ENCODE assay signal across 8 mouse cellular contexts in genomic region chr9:59658146-59658545, GRCm38 (mm10). TPM values are rescaled to one million over a fixed set of nuclear protein-coding genes. Genes with fewer than 3 reads are reported as not detected.
DNase-seq lines count a peak whose midpoint lies in the region; ATAC-seq lines count a peak whose summit lies in the region.

No protein-coding gene starts in this region.

- peaks cover 20% of the 10 kb centered on the region; the same call in 1 of the 2 replicates for H3K36me3 ChIP-seq in embryonic facial prominence, embryonic 15.5 days
- peaks cover 52% of the 10 kb centered on the region for H3K36me3 ChIP-seq in limb, embryonic 10.5 days
- peaks cover 5% of the 10 kb centered on the region for H3K36me3 ChIP-seq in stomach, embryonic 15.5 days

- peaks cover 53% of the 10 kb centered on the region for H3K4me1 ChIP-seq in embryonic facial prominence, embryonic 15.5 days
- peaks cover 56% of the 10 kb centered on the region for H3K4me1 ChIP-seq in limb, embryonic 10.5 days
- peaks cover 47% of the 10 kb centered on the region for H3K4me1 ChIP-seq in stomach, embryonic 15.5 days

- peak overlapping the region; percentile 67 for H3K4me2 ChIP-seq in embryonic facial prominence, embryonic 15.5 days (replicated peaks)
- H3K4me2 ChIP-seq in stomach, embryonic 15.5 days: peak overlapping the region; percentile 78

- H3K9me3 ChIP-seq in embryonic facial prominence, embryonic 15.5 days (replicated peaks): no peaks in the 10 kb centered on the region
- no peaks in the 10 kb centered on the region for H3K9me3 ChIP-seq in limb, embryonic 10.5 days (replicated peaks)
- no peaks in the 10 kb centered on the region for H3K9me3 ChIP-seq in stomach, embryonic 15.5 days

- peak overlapping the region; percentile 77 for H3K4me3 ChIP-seq in embryonic facial prominence, embryonic 15.5 days (replicated peaks)
- H3K4me3 ChIP-seq in limb, embryonic 10.5 days: peak overlapping the region; percentile 85
- peak overlapping the region; percentile 91 for H3K4me3 ChIP-seq in stomach, embryonic 15.5 days (replicated peaks)

- peak overlapping the region; percentile 68; the same call in 1 of the 2 replicates for H3K9ac ChIP-seq in embryonic facial prominence, embryonic 15.5 days
- peak overlapping the region; percentile 82 for H3K9ac ChIP-seq in stomach, embryonic 15.5 days

- H3K27me3 ChIP-seq in embryonic facial prominence, embryonic 15.5 days: no peaks in the 10 kb centered on the region
- no peaks in the 10 kb centered on the region for H3K27me3 ChIP-seq in limb, embryonic 10.5 days (ENCODE audit: low read depth, poor library complexity, severe bottlenecking)
- H3K27me3 ChIP-seq in stomach, embryonic 15.5 days (replicated peaks): no peaks in the 10 kb centered on the region

- WGBS in embryonic facial prominence, embryonic 15.5 days: 4% methylated on average over 4 of the region's 4 CpGs
- WGBS in limb, embryonic 10.5 days: 9% methylated on average over 4 of the region's 4 CpGs
- 11% methylated on average over 4 of the region's 4 CpGs for WGBS in stomach, embryonic 15.5 days

- H3K27ac ChIP-seq in embryonic facial prominence, embryonic 15.5 days (replicated peaks): peak overlapping the region; percentile 97
- H3K27ac ChIP-seq in limb, embryonic 10.5 days: peak overlapping the region; percentile 98
- peak overlapping the region; percentile 97 for H3K27ac ChIP-seq in stomach, embryonic 15.5 days

- DNase-seq in retina, embryonic 14.5 days (ENCODE audit: low spot score): peak; percentile 26
- DNase-seq in retina, postnatal 1 day: no peak
- peak; percentile 33 for DNase-seq in limb, embryonic 10.5 days (ENCODE audit: low spot score)
- DNase-seq in cerebellum, adult 11 months: no peak
- DNase-seq in urinary bladder, postnatal 36 days (ENCODE audit: low spot score in 2 of 2): no peak

- no peak for ATAC-seq in embryonic facial prominence, embryonic 15.5 days (ENCODE audit: insufficient number of reproducible peaks, low FRiP score, low TSS enrichment, low read depth)
- ATAC-seq in stomach, embryonic 15.5 days (ENCODE audit: insufficient read depth, low FRiP score, low read depth): no peak
- ATAC-seq in megakaryocyte-erythroid progenitor cell, adult 5-6 weeks (replicated peaks; ENCODE audit: low FRiP score, low TSS enrichment, poor library complexity, severe bottlenecking): no peak

RNA-seq across cellular contexts. Expression of gene Pkm, which starts 2.0 kb away (rescaled TPM):
- 1,163 and 1,229 TPM in 2 replicates for polyA plus RNA-seq in embryonic facial prominence, embryonic 15.5 days (2015; fragmentation: Nextera tagmentation; extraction: Ambion mirVana)
- polyA plus RNA-seq in limb, embryonic 10.5 days (2016; fragmentation: Nextera tagmentation; extraction: Ambion mirVana): 2,645 and 3,210 TPM in 2 replicates
- polyA plus RNA-seq in stomach, embryonic 15.5 days (2015; fragmentation: Nextera tagmentation; extraction: Ambion mirVana): 989 and 1,080 TPM in 2 replicates
- total RNA-seq in megakaryocyte-erythroid progenitor cell, adult 5-6 weeks (2014; fragmentation: Nextera tagmentation): 7.4 and 27.8 TPM in 2 replicates
- total RNA-seq in megakaryocyte-erythroid progenitor cell, adult 5-6 weeks (2017): 29.6 and 62.7 TPM in 2 replicates

RNA-seq across cellular contexts. Expression of gene Gramd2, which starts 21.8 kb away (rescaled TPM):
- 6.6 and 7.6 TPM in 2 replicates for polyA plus RNA-seq in embryonic facial prominence, embryonic 15.5 days (2015; fragmentation: Nextera tagmentation; extraction: Ambion mirVana)
- 0.15 and 0.30 TPM in 2 replicates for polyA plus RNA-seq in limb, embryonic 10.5 days (2016; fragmentation: Nextera tagmentation; extraction: Ambion mirVana)
- 1.5 TPM in 2 replicates for polyA plus RNA-seq in stomach, embryonic 15.5 days (2015; fragmentation: Nextera tagmentation; extraction: Ambion mirVana)
- not detected in 2 replicates for total RNA-seq in megakaryocyte-erythroid progenitor cell, adult 5-6 weeks (2014; fragmentation: Nextera tagmentation)
- not detected in 2 replicates for total RNA-seq in megakaryocyte-erythroid progenitor cell, adult 5-6 weeks (2017)

RNA-seq across cellular contexts. Expression of gene Parp6, which starts 41.1 kb away (rescaled TPM):
- 31.1 and 36.1 TPM in 2 replicates for polyA plus RNA-seq in embryonic facial prominence, embryonic 15.5 days (2015; fragmentation: Nextera tagmentation; extraction: Ambion mirVana)
- 30.4 and 33.3 TPM in 2 replicates for polyA plus RNA-seq in limb, embryonic 10.5 days (2016; fragmentation: Nextera tagmentation; extraction: Ambion mirVana)
- 26.3 and 27.3 TPM in 2 replicates for polyA plus RNA-seq in stomach, embryonic 15.5 days (2015; fragmentation: Nextera tagmentation; extraction: Ambion mirVana)
- 27.1 and 39.6 TPM in 2 replicates for total RNA-seq in megakaryocyte-erythroid progenitor cell, adult 5-6 weeks (2014; fragmentation: Nextera tagmentation)
- total RNA-seq in megakaryocyte-erythroid progenitor cell, adult 5-6 weeks (2017): 19.8 and 34.7 TPM in 2 replicates

Comparison
In these comparisons a context has a peak if more than half of its experiments do, and no peak if none do; other contexts are left out.
1. DNase-seq: peak in retina, embryonic 14.5 days (single experiment) and limb, embryonic 10.5 days (single experiment); none in retina, postnatal 1 day (single experiment), cerebellum, adult 11 months (single experiment) and urinary bladder, postnatal 36 days (0 of 2).
2. Peak in every context shown above with its lines, with median percentiles within 50 percentile points of each other: H3K27ac ChIP-seq and H3K4me3 ChIP-seq.